Mouse (Mus musculus) ovary, postnatal 36 days (tissue): ENCODE measurements at regions not wholly inside any gene's neighbourhood (a gene's known extent, or its start where the extent isn't known, plus 50 kb on each side); places are given as distances from the start of the nearest gene placed in this dataset.

Experiments used
- DNase-seq: peaks from one replicate; pipeline ENCODE4 v3.0.0; 2022; ENCODE audit warnings: low spot score, mixed read lengths

DNA sequence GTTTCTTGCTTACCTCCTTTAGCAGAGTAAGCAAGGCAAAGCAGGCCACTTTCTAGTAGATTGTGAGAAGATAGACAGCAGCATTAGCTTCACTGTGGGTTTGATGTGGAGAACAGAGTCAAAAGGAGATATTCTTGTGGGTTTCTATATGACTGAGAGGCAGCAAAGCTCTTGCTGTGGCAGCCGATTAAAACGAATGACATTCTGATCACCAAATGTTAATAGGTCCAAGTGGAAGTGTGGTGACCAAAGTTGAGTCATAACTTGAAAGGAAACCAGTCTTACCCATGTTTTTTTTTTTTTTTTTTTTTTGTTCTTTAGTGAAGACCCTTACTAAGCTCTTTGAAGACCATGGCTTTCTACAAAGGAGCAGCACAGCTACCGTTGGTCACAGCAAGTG, 245.3 kb upstream of the Prep start:
- DNase-seq: no peak

- DNase-seq: no peak
Observed at GRCm38 (mm10) chr10:44820379-44820778, 246.6 kb upstream of the Prep start.

- DNase-seq: no peak
Observed at GRCm38 (mm10) chr10:44819361-44819760, 247.6 kb upstream of the Prep start.

- no peak for DNase-seq
Observed at GRCm38 (mm10) chr10:44818615-44819014, 248.4 kb upstream of the Prep start.

DNA sequence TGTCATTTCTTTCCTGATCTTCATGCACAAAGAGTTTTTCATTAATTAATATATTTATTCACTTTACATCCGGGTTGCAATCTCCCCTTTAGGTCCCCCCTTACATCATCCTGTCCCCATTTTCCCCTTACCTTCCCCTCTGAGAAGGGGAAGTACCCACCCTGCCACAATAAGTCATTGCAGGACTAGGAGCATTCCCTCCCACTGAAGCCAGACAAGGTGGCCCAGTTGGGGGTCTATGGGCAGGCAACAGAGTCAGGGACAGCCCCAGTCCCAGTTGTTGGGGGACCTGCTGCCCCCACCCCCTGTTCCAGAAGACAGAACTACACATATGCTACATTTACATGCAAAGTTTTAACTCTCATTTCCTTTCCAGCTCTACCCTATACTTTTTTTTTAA, 267.9 kb upstream of the Prdm1 start:
- no peak for DNase-seq

GRCm38 (mm10) chr10:44785386-44785785, 257.1 kb upstream of the Prdm1 start:
- no peak for DNase-seq

GRCm38 (mm10) chr10:44780381-44780958, 252.2 kb upstream of the Prdm1 start:
- DNase-seq: no peak

DNA sequence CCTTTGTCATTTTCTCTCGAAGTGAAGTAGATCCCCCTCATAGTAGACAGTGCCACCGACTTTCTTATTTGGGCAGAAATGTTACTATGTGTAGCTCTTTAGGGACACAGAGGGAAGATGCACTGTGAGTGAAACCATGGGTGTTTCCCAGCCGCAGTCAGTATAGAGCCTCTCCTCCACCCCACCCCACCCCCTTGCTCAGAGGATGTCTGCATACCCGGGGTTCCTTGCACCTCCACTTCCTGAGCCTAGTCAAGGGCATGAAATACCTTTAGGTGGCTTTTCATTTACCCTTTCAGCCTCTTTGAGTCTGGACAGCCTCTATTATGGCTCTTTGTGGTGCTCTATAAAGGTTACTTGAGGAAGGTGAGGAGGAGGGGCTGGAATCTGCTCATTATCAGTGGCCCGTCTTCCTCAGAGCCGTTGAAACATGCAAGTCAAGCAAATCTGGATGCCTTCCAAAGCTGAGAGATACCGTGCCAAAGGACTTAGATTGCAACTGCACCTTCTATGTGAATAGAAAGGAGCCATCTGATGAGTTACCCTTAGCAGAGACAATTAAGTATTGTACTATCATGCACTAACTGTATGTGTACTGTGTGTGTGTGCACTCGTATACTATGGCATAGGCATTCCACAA, 251.4 kb upstream of the Prdm1 start:
- DNase-seq: no peak

DNA sequence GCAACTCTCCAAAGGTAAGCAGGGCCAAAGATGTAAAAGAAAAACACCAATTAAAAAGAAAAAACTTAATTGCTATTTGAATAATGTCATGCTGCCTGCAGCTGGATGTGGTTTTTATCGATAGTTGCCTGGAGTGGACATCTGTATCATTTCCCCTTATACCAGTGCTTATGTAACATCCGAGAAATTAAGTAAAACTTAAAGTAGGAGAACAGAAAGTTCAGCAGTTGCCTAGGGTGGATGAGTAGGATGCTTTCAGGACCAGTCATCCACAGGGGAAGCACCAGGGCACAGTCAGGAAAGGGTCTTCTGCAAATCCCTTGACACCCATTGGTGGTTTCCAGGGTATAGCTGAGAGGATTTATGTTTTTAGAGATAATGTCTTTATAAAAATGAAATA, 248.9 kb upstream of the Prdm1 start:
- DNase-seq: no peak

GRCm38 (mm10) chr10:44776175-44776574, 247.9 kb upstream of the Prdm1 start:
- no peak for DNase-seq

DNA sequence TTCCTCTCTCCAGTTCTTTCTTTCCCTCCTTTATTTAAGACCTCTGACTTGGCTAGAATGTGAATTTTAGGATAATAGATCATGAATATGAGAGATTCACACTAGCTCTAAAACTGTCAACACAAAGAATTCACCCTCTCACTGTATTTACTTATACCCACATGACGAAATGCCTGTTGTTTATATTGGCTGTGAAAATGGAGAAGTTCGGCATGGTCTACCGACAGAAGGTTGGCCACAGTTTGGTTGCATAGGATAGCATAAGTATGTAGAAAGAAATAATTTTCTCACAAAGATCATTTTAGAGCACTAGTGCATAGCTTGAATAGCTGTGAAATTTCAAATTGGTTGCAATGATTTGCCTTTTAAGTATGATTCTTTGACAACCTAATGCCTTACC, 237.2 kb upstream of the Prdm1 start:
- DNase-seq: no peak

DNA sequence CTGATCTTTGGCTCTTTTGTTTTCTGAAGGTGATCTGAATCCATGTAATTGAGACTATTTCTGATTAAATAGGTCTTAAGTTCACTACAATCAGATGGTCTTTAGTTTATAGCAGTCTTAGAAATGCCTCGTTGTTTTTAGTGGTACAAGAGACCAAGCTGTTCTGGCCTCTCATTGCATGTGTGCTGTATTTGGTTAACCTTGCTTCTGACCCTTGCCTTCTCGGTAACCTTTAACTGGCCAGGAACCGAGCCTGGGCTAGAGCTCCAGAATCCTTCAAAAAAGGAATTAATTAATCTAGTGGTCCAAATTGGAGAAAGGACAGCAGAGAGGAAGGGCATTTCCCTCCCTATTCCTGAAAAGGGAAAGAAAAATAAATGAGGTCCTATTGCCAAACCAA, 234.8 kb upstream of the Prdm1 start:
- DNase-seq: no peak

DNA sequence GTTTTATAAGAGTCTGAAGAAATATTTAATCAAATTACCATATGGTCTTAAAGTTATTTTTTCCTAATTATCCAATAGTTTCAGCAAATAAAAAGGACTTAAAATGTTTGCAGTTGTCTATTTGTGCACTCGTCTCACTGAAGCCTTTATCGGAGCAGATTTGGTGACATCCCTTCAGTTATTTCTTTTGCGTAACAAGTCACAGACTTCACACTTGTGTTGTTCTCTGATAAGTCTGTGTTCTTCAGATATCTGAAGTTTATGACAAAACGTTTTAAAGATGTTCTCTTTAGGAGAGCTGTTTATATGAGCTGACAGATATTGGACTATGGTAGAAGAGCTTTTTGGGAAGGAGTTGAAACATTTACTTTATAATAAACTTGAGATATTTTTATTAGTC, 233.8 kb upstream of the Prdm1 start:
- no peak for DNase-seq

DNA sequence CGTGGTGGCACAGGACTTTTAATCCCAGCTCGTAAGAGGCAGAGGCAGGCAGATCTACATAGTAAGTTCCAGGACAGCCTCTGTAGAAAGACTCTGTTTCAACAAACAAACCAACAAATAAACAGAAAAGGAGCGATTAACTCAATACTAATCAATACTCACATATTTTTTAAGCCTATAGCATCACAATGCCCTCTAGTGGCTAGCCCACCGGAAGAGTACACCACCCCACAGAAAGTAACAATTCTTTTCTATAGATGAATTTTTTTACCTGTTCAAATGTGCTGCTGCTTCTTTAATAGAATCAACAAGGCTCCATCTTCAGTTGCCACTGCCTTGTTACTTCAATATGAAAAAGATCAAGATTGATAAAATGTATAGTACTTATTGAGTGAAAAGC, 233.0 kb upstream of the Prdm1 start:
- DNase-seq: no peak

DNA sequence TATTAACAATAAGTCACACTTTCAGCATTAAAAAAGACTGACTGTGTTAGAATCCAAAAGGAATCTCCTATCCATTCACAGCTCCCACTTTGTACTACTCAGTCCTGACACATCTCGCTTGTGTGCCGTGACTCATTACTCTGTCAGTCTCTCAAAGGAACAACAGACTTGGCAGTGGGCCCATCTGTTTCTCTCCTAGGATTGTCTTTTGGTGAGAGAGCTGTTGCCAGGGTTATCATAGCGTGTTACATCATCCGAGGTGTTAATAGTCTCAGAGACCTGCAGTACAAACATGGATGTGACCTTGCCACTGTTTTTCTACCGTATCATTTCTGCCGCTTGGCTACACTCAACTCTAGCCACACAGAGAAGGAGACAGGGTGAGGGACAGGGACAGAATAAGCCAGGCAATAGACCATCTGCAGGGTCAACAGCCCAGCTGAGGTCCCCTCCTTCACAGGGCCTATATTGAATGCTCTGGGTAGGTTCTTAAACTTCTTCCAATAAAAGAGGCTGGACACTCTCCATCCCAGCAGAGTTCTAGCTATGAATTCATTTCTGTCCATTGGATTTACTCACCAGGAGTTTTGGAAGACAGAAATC, 227.2 kb upstream of the Prdm1 start:
- DNase-seq: no peak

DNA sequence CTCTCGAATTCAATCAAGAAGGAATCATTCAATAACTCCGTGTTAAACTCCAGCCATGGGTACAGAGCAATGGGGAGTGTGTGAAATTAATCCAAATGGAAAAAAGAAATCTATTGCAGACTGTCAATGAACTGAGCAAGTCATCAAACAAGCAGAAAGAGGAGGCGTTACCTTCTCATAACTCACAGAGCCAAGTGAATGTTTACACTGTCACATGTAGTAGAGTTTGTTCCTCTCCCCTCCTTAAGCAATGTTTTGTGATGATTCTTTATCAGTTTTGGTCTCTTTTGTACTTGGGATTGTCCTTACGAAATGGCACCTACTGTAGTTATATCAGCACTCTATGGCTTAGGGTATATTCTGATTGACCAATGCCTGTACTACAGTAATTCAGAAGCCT, 226.6 kb upstream of the Prdm1 start:
- no peak for DNase-seq

DNA sequence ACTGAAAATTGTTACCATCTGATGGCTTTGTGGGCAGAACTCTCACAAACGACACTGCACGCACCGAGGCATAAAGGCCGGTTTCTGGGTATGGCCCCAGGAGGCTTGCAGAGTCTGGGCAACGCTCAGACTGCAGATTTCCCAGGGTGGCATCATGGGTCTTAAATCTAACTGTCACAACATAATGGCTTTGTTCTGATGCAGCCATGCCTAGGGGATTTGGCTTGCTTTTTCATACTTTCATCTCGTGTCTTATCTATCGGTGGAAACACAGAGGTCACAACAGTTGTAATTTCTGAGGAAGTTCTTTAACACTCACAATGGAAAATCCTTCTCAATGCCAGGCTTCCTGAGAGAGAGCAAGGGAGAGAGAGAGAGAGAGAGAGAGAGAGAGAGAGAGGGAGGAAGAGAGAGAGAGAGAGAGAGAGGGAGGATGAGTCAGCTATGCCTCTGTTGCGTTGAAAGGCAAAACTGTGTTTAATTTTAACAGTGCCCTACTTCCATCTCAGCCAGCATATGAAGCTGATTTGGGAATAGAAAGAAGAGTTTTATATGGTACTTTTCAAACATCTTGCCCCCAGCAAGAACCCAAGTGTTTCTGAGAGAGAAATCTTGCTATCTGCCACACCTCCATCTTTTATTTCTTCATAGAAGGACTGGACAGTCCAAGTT, 224.6 kb upstream of the Prdm1 start:
- DNase-seq: no peak

DNA sequence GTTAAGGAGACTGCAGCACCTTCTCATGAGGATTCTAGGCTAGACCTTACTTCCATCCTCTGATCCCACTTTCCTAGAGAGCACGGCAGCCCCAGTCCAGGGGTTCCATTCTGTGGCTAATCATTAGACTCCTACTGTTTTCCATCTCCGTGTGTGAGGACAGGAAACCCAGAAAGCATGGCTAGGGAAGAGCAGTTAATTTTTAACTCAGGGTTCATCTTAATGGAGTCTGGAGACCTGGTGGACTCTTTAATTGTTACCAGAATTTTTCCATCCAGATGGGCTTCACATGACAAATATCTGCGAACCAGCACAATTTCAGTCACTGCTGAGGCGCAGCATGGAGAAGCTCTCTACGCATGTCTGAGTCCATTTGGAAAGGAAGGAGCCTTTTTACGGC, 222.8 kb upstream of the Prdm1 start:
- no peak for DNase-seq

- no peak for DNase-seq
Observed at GRCm38 (mm10) chr10:44749206-44749605, 220.9 kb upstream of the Prdm1 start.

DNA sequence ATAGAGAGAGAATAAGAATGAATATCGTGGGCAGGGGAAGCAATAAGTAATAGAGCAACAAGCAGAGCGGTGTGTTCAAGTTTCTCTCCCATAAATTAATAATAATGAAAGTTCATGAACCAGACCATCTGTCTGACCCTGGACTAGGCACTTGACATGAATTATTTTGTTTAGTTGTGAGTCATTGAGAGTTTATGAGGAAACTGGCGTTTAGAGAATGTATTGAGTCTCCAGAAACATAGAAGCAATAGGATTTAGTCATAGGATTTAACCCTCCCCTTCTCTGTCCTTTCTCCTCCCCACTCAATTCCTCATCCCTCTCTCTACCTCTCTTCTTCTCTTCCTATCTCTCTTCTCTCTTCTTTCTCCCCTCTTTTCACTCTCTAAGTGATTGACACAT, 219.1 kb upstream of the Prdm1 start:
- no peak for DNase-seq

DNA sequence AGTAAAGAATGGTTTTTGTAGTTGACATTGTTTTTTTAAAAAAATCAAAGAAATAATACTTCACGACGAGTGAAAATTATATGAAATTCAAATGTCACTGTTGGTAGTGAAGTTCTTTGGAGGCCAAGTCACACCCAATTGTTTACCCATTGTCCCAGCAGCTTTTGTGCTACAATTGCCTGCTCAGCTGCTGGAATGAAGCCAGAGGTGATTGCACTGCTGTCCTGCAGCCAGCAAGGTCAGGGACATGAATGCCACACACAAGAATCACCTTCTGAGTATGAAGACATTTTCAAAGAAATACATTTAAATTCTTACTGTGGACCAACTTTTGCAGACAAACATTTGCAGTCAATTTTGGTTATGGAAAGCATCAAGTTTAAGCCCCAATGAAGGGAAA, 215.9 kb upstream of the Prdm1 start:
- no peak for DNase-seq

DNA sequence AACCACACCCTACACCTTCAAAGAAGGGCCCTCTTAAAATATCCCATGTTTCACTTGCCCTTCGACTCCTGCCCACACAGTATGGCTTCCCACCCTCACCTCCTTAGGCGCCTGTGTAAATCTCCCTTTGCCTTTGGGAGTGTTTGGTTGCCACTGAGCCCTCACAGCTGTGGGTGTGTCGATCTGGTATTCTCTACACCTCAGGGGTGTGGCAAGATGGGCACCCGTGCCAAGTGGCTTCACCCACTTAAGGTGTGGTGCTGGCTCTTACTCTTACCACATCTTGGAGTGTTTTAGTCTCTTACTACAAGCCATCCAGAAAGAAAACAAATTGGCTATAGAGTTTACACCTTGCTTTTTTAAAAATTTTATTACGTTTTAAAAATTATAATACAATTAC, 205.3 kb upstream of the Prdm1 start:
- no peak for DNase-seq

- no peak for DNase-seq
Observed at GRCm38 (mm10) chr10:44730721-44731120, 202.4 kb upstream of the Prdm1 start.
